Mouse (Mus musculus) liver, adult (tissue): Measurements from ENCODE around the gene Olfr825.
"Not testable (repeated sequence)": the region's sequence is repeated elsewhere in the genome, so short reads cannot be mapped to it uniquely, and the experiment has no call there.

Experiments used
- GATA4 ChIP-seq: IDR thresholded peaks from 2 replicates; pipeline ENCODE4 v1.6.1; 2014; ENCODE audit warnings: mild to moderate bottlenecking, low read length; ENCODE audit not compliant: insufficient replicate concordance

Olfr825 gene

GRCm38 (mm10) chr10:130166666-130167065 lies at the start of gene Olfr825:
TSS of gene Olfr825 (minus strand) at chr10:130166766.
- no peak for TF ChIP-seq GATA4

- TF ChIP-seq GATA4 = no peak
These were observed 47.7 kb upstream of the Olfr825 start, which contains the start of gene Olfr827 for GRCm38 (mm10) chr10:130214303-130214702. TSS of gene Olfr827 (minus strand) at chr10:130214403.

- TF ChIP-seq GATA4 = no peak
These were observed 17.5 kb upstream of the Olfr825 start, which contains the start of gene Olfr826 for GRCm38 (mm10) chr10:130184086-130184485. TSS of gene Olfr826 (minus strand) at chr10:130184186.

- no peak for TF ChIP-seq GATA4
These were observed 1.4 kb downstream of the Olfr825 start for GRCm38 (mm10) chr10:130165196-130165595.

- TF ChIP-seq GATA4 = no peak
These were observed 22.4 kb downstream of the Olfr825 start for GRCm38 (mm10) chr10:130144121-130144520.

GRCm38 (mm10) chr10:130134811-130135210 lies 31.8 kb downstream of the Olfr825 start:
- no peak for TF ChIP-seq GATA4

- TF ChIP-seq GATA4 = not testable (repeated sequence)
These were observed 36.7 kb downstream of the Olfr825 start, which contains the start of gene Olfr824 for GRCm38 (mm10) chr10:130129900-130130299. TSS of gene Olfr824 (minus strand) at chr10:130130000.

- not testable (repeated sequence) for TF ChIP-seq GATA4
These were observed 51.3 kb downstream of the Olfr825 start, which contains the start of gene Olfr823 for GRCm38 (mm10) chr10:130115283-130115682. TSS of gene Olfr823 (minus strand) at chr10:130115383.
